Mouse (Mus musculus) layer of hippocampus, adult 9-10 months (tissue): ENCODE results near the gene Vps53.

ENCODE experiments used
- DNase-seq: peaks from one replicate; pipeline ENCODE4 v3.0.0; 2022; ENCODE audit warnings: low spot score

The Vps53 gene

GRCm38 (mm10) chr11:76106551-76107496 is 72.6 kb downstream of the Vps53 start:
- no peak for DNase-seq

GRCm38 (mm10) chr11:76101154-76101553 is 78.3 kb downstream of the Vps53 start:
- no peak for DNase-seq

- no peak for DNase-seq
Measured at GRCm38 (mm10) chr11:76099193-76099975, 80.1 kb downstream of the Vps53 start.

GRCm38 (mm10) chr11:76093610-76094009 is 85.8 kb downstream of the Vps53 start:
- no peak for DNase-seq

GRCm38 (mm10) chr11:76089776-76090175 is 89.7 kb downstream of the Vps53 start:
- no peak for DNase-seq

- no peak for DNase-seq
Measured at GRCm38 (mm10) chr11:76088506-76088905, 90.9 kb downstream of the Vps53 start.

GRCm38 (mm10) chr11:76085898-76086591 is 93.4 kb downstream of the Vps53 start:
- DNase-seq, result no peak

- no peak for DNase-seq
Measured at GRCm38 (mm10) chr11:76084943-76085342, 94.5 kb downstream of the Vps53 start.

- DNase-seq, result no peak
Measured at GRCm38 (mm10) chr11:76083941-76084367, 95.5 kb downstream of the Vps53 start.

GRCm38 (mm10) chr11:76081048-76081640 is 98.3 kb downstream of the Vps53 start:
- no peak for DNase-seq

GRCm38 (mm10) chr11:76080293-76080692 is 99.2 kb downstream of the Vps53 start:
- no peak for DNase-seq

GRCm38 (mm10) chr11:76077341-76077740 is 102.1 kb downstream of the Vps53 start:
- DNase-seq, result no peak

- no peak for DNase-seq
Measured at GRCm38 (mm10) chr11:76074296-76075093, 105.0 kb downstream of the Vps53 start.

GRCm38 (mm10) chr11:76069816-76070215 is 109.6 kb downstream of the Vps53 start:
- no peak for DNase-seq

GRCm38 (mm10) chr11:76066563-76067156 is 112.8 kb downstream of the Vps53 start:
- no peak for DNase-seq

- no peak for DNase-seq
Measured at GRCm38 (mm10) chr11:76065521-76066095, 113.8 kb downstream of the Vps53 start.

- DNase-seq, result no peak
Measured at GRCm38 (mm10) chr11:76064411-76064810, 115.0 kb downstream of the Vps53 start.

GRCm38 (mm10) chr11:76060906-76061305 is 118.5 kb downstream of the Vps53 start:
- DNase-seq, result no peak

GRCm38 (mm10) chr11:76059971-76060370 is 119.5 kb downstream of the Vps53 start:
- DNase-seq, result no peak

- DNase-seq, result no peak
Measured at GRCm38 (mm10) chr11:76056487-76056886, 123.0 kb downstream of the Vps53 start.
